Mouse (Mus musculus) liver, embryonic 11.5 days (tissue): ENCODE results near the gene Mbnl2. TPM values are rescaled to one million over a fixed set of nuclear protein-coding genes. Genes with fewer than 3 reads are reported as not detected.

Experiments
- ATAC-seq: fragments of 200-750 bp; cut with Nextera tagmentation; replicated peaks from 2 replicates; pipeline ENCODE4 v1.8.0; 2017; ENCODE audit warnings: moderate number of reproducible peaks, mild to moderate bottlenecking, moderate TSS enrichment, moderate library complexity; ENCODE audit not compliant: low FRiP score
- DNase-seq: peaks from one replicate; pipeline ENCODE4 v3.0.0-alpha.2; 2017; ENCODE audit warnings: low spot score
- H3K27ac ChIP-seq: fragments of 300-500 bp; sonication (generic); 2 replicates; pipeline ENCODE4 v1.5.1; 2014; ENCODE audit warnings: mild to moderate bottlenecking, low read depth, low read length, control low read depth
- H3K27me3 ChIP-seq: fragments of 300-500 bp; sonication (generic); replicated peaks from 2 replicates; pipeline ENCODE4 v1.6.1; 2014; ENCODE audit warnings: low read length, mixed read lengths; ENCODE audit not compliant: control insufficient read depth, insufficient read depth
- H3K36me3 ChIP-seq: fragments of 300-500 bp; sonication (generic); 2 replicates; pipeline ENCODE4 v1.6.1; 2014; ENCODE audit warnings: mild to moderate bottlenecking, low read length, moderate library complexity, mixed read lengths; ENCODE audit not compliant: control insufficient read depth, insufficient read depth
- H3K4me1 ChIP-seq: fragments of 300-500 bp; sonication (generic); replicated peaks from 2 replicates; pipeline ENCODE4 v1.6.1; 2014; ENCODE audit warnings: low read length, mixed read lengths; ENCODE audit not compliant: control insufficient read depth, insufficient read depth
- H3K4me2 ChIP-seq: fragments of 300-500 bp; sonication (generic); 2 replicates; pipeline ENCODE4 v1.6.1; 2014; ENCODE audit warnings: mild to moderate bottlenecking, control low read depth, moderate library complexity
- H3K4me3 ChIP-seq: fragments of 300-500 bp; sonication (generic); 2 replicates; pipeline ENCODE4 v1.5.1; 2014; ENCODE audit warnings: low read depth, low read length, control low read depth
- H3K9ac ChIP-seq: fragments of 300-500 bp; sonication (generic); 2 replicates; pipeline ENCODE4 v1.6.1; 2014; ENCODE audit warnings: low read depth, low read length, control low read depth
- H3K9me3 ChIP-seq: fragments of 300-500 bp; sonication (generic); 2 replicates; pipeline ENCODE4 v1.6.1; 2016; ENCODE audit warnings: low read length, inconsistent platforms, mixed read lengths; ENCODE audit not compliant: control insufficient read depth
- WGBS: fragments of 180-500 bp; shearing (Covaris S2); extraction: QIAGEN DNeasy Blood & Tissue Kit; methylation state at CpG from one replicate; pipeline ENCODE4 v1.1.7; 2014; 5-methylcytosine and 5-hydroxymethylcytosine counted together
- polyA plus RNA-seq: library from polyadenylated mRNA; unstranded; fragments of >200 nt; fragmentation: Nextera tagmentation; extraction: Ambion mirVana; gene quantifications from 2 replicates; pipeline ENCODE4 v1.2.1, GENCODE M21; 2014

Gene Mbnl2
- polyA plus RNA-seq, 1 experiment from 2014 or later: 38.2 TPM

DNA sequence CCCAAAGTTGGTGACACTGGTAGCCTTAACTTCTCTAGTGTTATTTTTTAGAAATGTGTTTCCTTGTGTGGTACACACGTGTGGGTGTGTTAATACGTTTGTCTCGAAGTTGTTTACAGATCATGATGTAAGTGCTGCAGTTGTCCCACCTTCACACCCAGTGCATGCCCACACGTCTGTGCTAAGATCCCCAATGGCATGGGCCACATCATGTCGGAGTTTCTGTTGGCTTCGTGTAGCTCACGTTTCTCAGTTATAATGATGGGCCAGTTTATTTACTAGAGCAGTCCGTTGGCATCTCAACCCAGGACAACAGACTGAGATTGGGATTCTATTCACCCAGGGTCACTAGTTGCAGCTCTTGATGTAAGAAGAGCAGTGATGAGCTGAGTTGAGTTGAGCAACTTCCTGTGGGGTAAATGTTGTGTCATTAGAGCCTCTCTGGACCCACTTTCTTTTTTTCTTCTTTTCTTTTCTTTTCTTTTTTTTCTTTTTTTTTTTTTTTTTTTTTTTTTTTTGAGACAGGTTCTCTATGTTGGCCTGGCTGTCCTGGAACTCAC lies 205.0 kb downstream of the Mbnl2 start:
- no peak overlapping the region for H3K9ac ChIP-seq
- H3K4me2 ChIP-seq: peak overlapping the region; percentile 41; the same call in 1 of the 2 replicates
- no peaks in the 10 kb centered on the region for H3K9me3 ChIP-seq
- H3K4me1 ChIP-seq: no peaks in the 10 kb centered on the region; the same call in 1 of the 2 replicates
- H3K27me3 ChIP-seq: no peaks in the 10 kb centered on the region
- H3K36me3 ChIP-seq: no peaks in the 10 kb centered on the region
- ATAC-seq (no peak), DNase-seq (no peak)
- no peak overlapping the region for H3K4me3 ChIP-seq
- WGBS: 76% methylated on average over 8 of the region's 8 CpGs
- no peak overlapping the region for H3K27ac ChIP-seq

DNA sequence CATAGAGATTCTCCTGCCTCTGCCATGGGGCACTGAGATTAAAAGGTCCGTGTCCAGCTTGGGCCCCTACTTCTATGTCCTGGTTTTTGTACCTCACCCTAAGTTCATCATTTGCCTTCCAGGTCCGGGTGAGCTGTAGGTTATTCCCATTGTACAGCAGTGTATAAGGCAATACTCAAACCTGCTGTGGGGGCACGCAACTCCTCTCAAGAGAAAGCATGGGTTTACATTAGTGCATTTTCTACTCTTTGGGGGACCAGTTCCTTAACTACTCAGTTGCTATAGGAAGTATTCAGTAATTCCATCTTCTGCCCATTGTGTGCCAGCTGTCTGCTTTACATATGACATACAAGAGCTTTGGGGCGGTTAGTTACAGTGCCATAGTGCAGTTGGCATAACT lies 205.5 kb downstream of the Mbnl2 start:
- Histone ChIP-seq H3K27ac (no peak overlapping the region), H3K27me3 (no peaks in the 10 kb centered on the region), H3K36me3 (no peaks in the 10 kb centered on the region), H3K9me3 (no peaks in the 10 kb centered on the region), H3K4me3 (no peak overlapping the region), H3K4me1 (no peaks in the 10 kb centered on the region; the same call in 1 of the 2 replicates), H3K4me2 (no peak overlapping the region), H3K9ac (no peak overlapping the region)
- 93% methylated on average over 4 of the region's 4 CpGs for WGBS
- ATAC-seq (no peak), DNase-seq (no peak)

Other genes with a start within 250 kb of the Mbnl2 start
- not detected in 2 replicates for gene Oxgr1, start 233.2 kb upstream of the Mbnl2 start, polyA plus RNA-seq
- 6.8 and 7.8 TPM in 2 replicates for gene Rap2a, start 202.8 kb downstream of the Mbnl2 start, polyA plus RNA-seq